Mouse (Mus musculus): Measurements from ENCODE around the gene Upk3a. TPM values are rescaled to one million over a fixed set of nuclear protein-coding genes. Genes with fewer than 3 reads are reported as not detected.

The Upk3a gene
- polyA plus RNA-seq, 1 experiment from 2014 or later, result not detected

DNA sequence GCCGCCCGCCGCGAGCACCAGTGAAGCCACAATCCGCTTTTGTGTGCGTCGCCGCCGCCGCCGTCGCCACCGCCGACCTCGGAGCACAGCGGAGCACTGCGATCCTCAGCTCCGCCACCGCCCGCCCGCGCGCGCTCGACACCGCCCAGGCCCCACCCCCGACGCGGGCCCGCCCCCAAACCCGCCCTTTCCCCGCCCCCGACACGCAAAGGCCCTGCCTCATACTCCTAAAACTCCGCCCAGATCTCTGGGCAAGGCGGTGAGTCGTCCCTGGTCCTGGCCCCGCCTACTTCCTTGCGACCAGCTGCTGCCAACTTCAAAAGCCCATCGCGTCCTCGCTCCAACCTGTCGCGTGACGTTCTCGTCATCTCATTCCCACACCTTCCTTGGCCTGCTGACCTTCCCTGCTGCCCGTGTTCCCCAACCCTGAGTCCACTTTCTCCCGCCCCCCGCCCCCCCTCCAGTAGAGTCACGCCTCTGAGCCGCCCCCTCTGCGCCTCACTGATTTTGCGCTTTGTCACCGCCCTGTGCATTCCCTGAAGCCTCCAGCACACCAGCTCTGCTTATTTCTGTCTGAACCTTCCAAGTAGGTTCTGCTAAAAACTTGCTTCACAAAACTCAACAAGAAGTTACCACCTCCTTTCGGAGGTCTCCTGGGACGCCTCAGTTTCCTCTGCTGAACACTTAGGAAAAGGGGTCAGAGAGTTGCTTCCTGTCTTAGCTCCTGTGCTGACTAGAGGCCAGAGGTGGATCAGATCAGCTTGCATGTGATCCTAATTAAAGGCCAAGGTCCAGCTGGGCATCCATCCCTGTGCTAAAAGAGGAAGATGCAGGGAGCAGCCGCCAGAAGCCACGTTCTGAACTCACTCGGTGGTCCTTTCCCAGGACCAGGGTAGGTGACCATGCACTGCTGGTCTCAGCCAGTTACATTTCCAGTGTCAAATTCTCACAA lies 28.8 kb upstream of the Upk3a start, which contains the start of gene 5031439G07Rik:
Gene 5031439G07Rik, minus strand, starts transcription at position 678 of the 952 bp plus-strand sequence.
- no peaks in the 10 kb centered on the region for H3K36me3 ChIP-seq (replicated peaks; ENCODE audit: insufficient read depth, low read length)
- 2% methylated on average over 32 of the region's 59 CpGs for WGBS (ENCODE audit: insufficient replicate concordance)
- TF ChIP-seq EP300 (IDR thresholded peaks at IDR 0.05; ENCODE audit: low read depth) (no peak), CTCF (IDR thresholded peaks at IDR 0.05; ENCODE audit: low read depth) (no peak)
- H3K27ac ChIP-seq (ENCODE audit: low read depth), result peak within 1 kb of the TSS; percentile 72
- H3K4me3 ChIP-seq (ENCODE audit: low read depth, low read length), result peak within 1 kb of the TSS; percentile 70
- H3K9ac ChIP-seq (replicated peaks), result peak within 1 kb of the TSS; percentile 82
- no peaks in the 10 kb centered on the region for H3K9me3 ChIP-seq (ENCODE audit: low read length)
- DNase-seq (peak; percentile 96), ATAC-seq (peak; percentile 92)
- H3K4me2 ChIP-seq (ENCODE audit: low read depth, low read length), result peak within 1 kb of the TSS; percentile 93
- H3K27me3 ChIP-seq (ENCODE audit: insufficient read depth, low read length), result no peaks in the 10 kb centered on the region
- H3K4me1 ChIP-seq (ENCODE audit: insufficient read depth), result peaks cover 19% of the 10 kb centered on the region

GRCm38 (mm10) chr15:84989098-84989497 lies 27.8 kb upstream of the Upk3a start:
- H3K27me3 ChIP-seq (ENCODE audit: insufficient read depth, low read length), result no peaks in the 10 kb centered on the region
- no peak overlapping the region for H3K4me3 ChIP-seq (ENCODE audit: low read depth, low read length)
- no peak overlapping the region for H3K27ac ChIP-seq (ENCODE audit: low read depth)
- H3K36me3 ChIP-seq (replicated peaks; ENCODE audit: insufficient read depth, low read length), result no peaks in the 10 kb centered on the region
- ATAC-seq, result no peak
- H3K9ac ChIP-seq (replicated peaks), result no peak overlapping the region
- peaks cover 16% of the 10 kb centered on the region for H3K4me1 ChIP-seq (ENCODE audit: insufficient read depth)
- H3K9me3 ChIP-seq (ENCODE audit: low read length), result no peaks in the 10 kb centered on the region
- TF ChIP-seq CTCF (IDR thresholded peaks at IDR 0.05; ENCODE audit: low read depth) (no peak), EP300 (IDR thresholded peaks at IDR 0.05; ENCODE audit: low read depth) (no peak)
- DNase-seq, result no peak
- no peak overlapping the region for H3K4me2 ChIP-seq (ENCODE audit: low read depth, low read length)
- WGBS (ENCODE audit: insufficient replicate concordance), result 80% methylated on average over 3 of the region's 3 CpGs

DNA sequence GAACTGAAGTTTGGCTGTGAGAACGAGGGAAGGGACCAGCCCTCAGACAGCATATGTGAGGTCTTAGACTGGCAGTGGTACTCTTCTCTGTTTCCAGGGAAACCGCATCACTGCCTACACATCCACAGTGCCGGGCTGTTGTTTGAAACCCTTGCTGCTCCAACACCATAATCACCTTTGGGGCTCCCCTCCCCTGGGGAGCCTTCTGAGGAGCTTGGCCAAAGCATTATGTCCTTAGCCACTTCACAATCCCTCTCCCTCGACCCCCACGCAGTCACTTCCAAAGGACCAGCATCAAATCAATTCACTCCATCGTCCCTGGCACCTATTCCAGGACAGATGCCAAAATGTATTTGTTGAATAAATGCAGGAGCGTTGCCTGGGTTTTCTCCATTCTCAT lies 27.2 kb upstream of the Upk3a start:
- no peaks in the 10 kb centered on the region for H3K9me3 ChIP-seq (ENCODE audit: low read length)
- H3K9ac ChIP-seq (replicated peaks), result no peak overlapping the region
- no peaks in the 10 kb centered on the region for H3K36me3 ChIP-seq (replicated peaks; ENCODE audit: insufficient read depth, low read length)
- no peak overlapping the region for H3K4me3 ChIP-seq (ENCODE audit: low read depth, low read length)
- H3K4me2 ChIP-seq (ENCODE audit: low read depth, low read length), result no peak overlapping the region
- H3K27me3 ChIP-seq (ENCODE audit: insufficient read depth, low read length), result no peaks in the 10 kb centered on the region
- 67% methylated on average over 7 of the region's 7 CpGs for WGBS (ENCODE audit: insufficient replicate concordance)
- TF ChIP-seq CTCF (IDR thresholded peaks at IDR 0.05; ENCODE audit: low read depth), result no peak
- H3K27ac ChIP-seq (ENCODE audit: low read depth), result no peak overlapping the region
- ATAC-seq, result no peak
- peaks cover 19% of the 10 kb centered on the region for H3K4me1 ChIP-seq (ENCODE audit: insufficient read depth)
- DNase-seq, result no peak

- ATAC-seq (no peak), DNase-seq (no peak)
- H3K27ac ChIP-seq (ENCODE audit: low read depth), result peak overlapping the region; percentile 52; the same call in 1 of the 2 replicates
- no peak overlapping the region for H3K9ac ChIP-seq (replicated peaks)
- H3K4me1 ChIP-seq (ENCODE audit: insufficient read depth), result peaks cover 6% of the 10 kb centered on the region
- no peaks in the 10 kb centered on the region for H3K9me3 ChIP-seq (ENCODE audit: low read length)
- no peaks in the 10 kb centered on the region for H3K27me3 ChIP-seq (ENCODE audit: insufficient read depth, low read length)
- H3K36me3 ChIP-seq (replicated peaks; ENCODE audit: insufficient read depth, low read length), result no peaks in the 10 kb centered on the region
- H3K4me3 ChIP-seq (ENCODE audit: low read depth, low read length), result no peak overlapping the region
- 10% methylated on average over 6 of the region's 6 CpGs for WGBS (ENCODE audit: insufficient replicate concordance)
- TF ChIP-seq EP300 (IDR thresholded peaks at IDR 0.05; ENCODE audit: low read depth) (no peak), CTCF (IDR thresholded peaks at IDR 0.05; ENCODE audit: low read depth) (no peak)
- H3K4me2 ChIP-seq (ENCODE audit: low read depth, low read length), result peak overlapping the region; percentile 36
Observed at GRCm38 (mm10) chr15:84994498-84994897, 22.4 kb upstream of the Upk3a start.

GRCm38 (mm10) chr15:84995041-84995440 lies 21.9 kb upstream of the Upk3a start:
- DNase-seq, result no peak
- TF ChIP-seq CTCF (IDR thresholded peaks at IDR 0.05; ENCODE audit: low read depth) (no peak), EP300 (IDR thresholded peaks at IDR 0.05; ENCODE audit: low read depth) (no peak)
- no peaks in the 10 kb centered on the region for H3K36me3 ChIP-seq (replicated peaks; ENCODE audit: insufficient read depth, low read length)

GRCm38 (mm10) chr15:84995967-84996366 lies 21.0 kb upstream of the Upk3a start:
- WGBS (ENCODE audit: insufficient replicate concordance), result 0% methylated on average over 1 of the region's 1 CpGs
- no peak overlapping the region for H3K9ac ChIP-seq (replicated peaks)
- H3K27me3 ChIP-seq (ENCODE audit: insufficient read depth, low read length), result no peaks in the 10 kb centered on the region
- no peak overlapping the region for H3K4me2 ChIP-seq (ENCODE audit: low read depth, low read length)
- no peak overlapping the region for H3K4me3 ChIP-seq (ENCODE audit: low read depth, low read length)
- TF ChIP-seq CTCF (IDR thresholded peaks at IDR 0.05; ENCODE audit: low read depth) (peak; percentile 74), EP300 (IDR thresholded peaks at IDR 0.05; ENCODE audit: low read depth) (no peak)
- ATAC-seq (no peak), DNase-seq (peak; percentile 74)
- peaks cover 6% of the 10 kb centered on the region for H3K4me1 ChIP-seq (ENCODE audit: insufficient read depth)
- no peaks in the 10 kb centered on the region for H3K9me3 ChIP-seq (ENCODE audit: low read length)
- H3K27ac ChIP-seq (ENCODE audit: low read depth), result no peak overlapping the region
- no peaks in the 10 kb centered on the region for H3K36me3 ChIP-seq (replicated peaks; ENCODE audit: insufficient read depth, low read length)

More at GRCm38 (mm10) chr15:84995041-84995440, 21.9 kb upstream of the Upk3a start:
- Histone ChIP-seq H3K4me1 (ENCODE audit: insufficient read depth) (peaks cover 6% of the 10 kb centered on the region), H3K4me2 (ENCODE audit: low read depth, low read length) (peak overlapping the region; percentile 36), H3K27me3 (ENCODE audit: insufficient read depth, low read length) (no peaks in the 10 kb centered on the region), H3K9me3 (ENCODE audit: low read length) (no peaks in the 10 kb centered on the region), H3K27ac (ENCODE audit: low read depth) (peak overlapping the region; percentile 52), H3K9ac (replicated peaks) (no peak overlapping the region), H3K4me3 (ENCODE audit: low read depth, low read length) (no peak overlapping the region)
- 25% methylated on average over 6 of the region's 6 CpGs for WGBS (ENCODE audit: insufficient replicate concordance)
- no peak for ATAC-seq

All from liver, postnatal 0 days (tissue).